Mouse (Mus musculus): ENCODE data around the gene Tbrg1. TPM values are rescaled to one million over a fixed set of nuclear protein-coding genes. Genes with fewer than 3 reads are reported as not detected.

Gene Tbrg1
- polyA plus RNA-seq, 1 experiment from 2014 or later = 46.7 TPM

- Histone ChIP-seq H3K4me3 (ENCODE audit: low read depth, low read length) (no peak overlapping the region), H3K27me3 (ENCODE audit: control insufficient read depth, insufficient read depth, low read depth, low read length) (no peaks in the 10 kb centered on the region), H3K4me1 (ENCODE audit: control insufficient read depth, low read depth, low read length) (no peaks in the 10 kb centered on the region; the same call in 1 of the 2 replicates), H3K9ac (ENCODE audit: low read depth, low read length) (no peak overlapping the region), H3K36me3 (ENCODE audit: control insufficient read depth, insufficient read depth) (no peaks in the 10 kb centered on the region), H3K27ac (ENCODE audit: low read length) (no peak overlapping the region), H3K9me3 (replicated peaks; ENCODE audit: control insufficient read depth, low read length) (no peaks in the 10 kb centered on the region), H3K4me2 (ENCODE audit: low read depth, low read length) (no peak overlapping the region)
- ATAC-seq (ENCODE audit: low read depth) = peak; percentile 41; the same call in 1 of the 2 replicates
- WGBS (ENCODE audit: insufficient replicate concordance) = 54% methylated on average over 7 of the region's 7 CpGs
These were observed 31.5 kb downstream of the Tbrg1 start for GRCm38 (mm10) chr9:37625641-37626040.

GRCm38 (mm10) chr9:37625129-37625528, 32.0 kb downstream of the Tbrg1 start:
- ATAC-seq (ENCODE audit: low read depth) = no peak
- Histone ChIP-seq H3K9me3 (replicated peaks; ENCODE audit: control insufficient read depth, low read length) (no peaks in the 10 kb centered on the region), H3K36me3 (ENCODE audit: control insufficient read depth, insufficient read depth) (no peaks in the 10 kb centered on the region)

GRCm38 (mm10) chr9:37624502-37624901, 32.6 kb downstream of the Tbrg1 start:
- Histone ChIP-seq H3K4me1 (ENCODE audit: control insufficient read depth, low read depth, low read length) (no peaks in the 10 kb centered on the region; the same call in 1 of the 2 replicates), H3K27me3 (ENCODE audit: control insufficient read depth, insufficient read depth, low read depth, low read length) (no peaks in the 10 kb centered on the region), H3K9ac (ENCODE audit: low read depth, low read length) (no peak overlapping the region), H3K4me2 (ENCODE audit: low read depth, low read length) (no peak overlapping the region), H3K9me3 (replicated peaks; ENCODE audit: control insufficient read depth, low read length) (no peaks in the 10 kb centered on the region), H3K4me3 (ENCODE audit: low read depth, low read length) (no peak overlapping the region), H3K36me3 (ENCODE audit: control insufficient read depth, insufficient read depth) (no peaks in the 10 kb centered on the region), H3K27ac (ENCODE audit: low read length) (no peak overlapping the region)
- 53% methylated on average over 1 of the region's 1 CpGs for WGBS (ENCODE audit: insufficient replicate concordance)
- no peak for ATAC-seq (ENCODE audit: low read depth)

More at GRCm38 (mm10) chr9:37625129-37625528, 32.0 kb downstream of the Tbrg1 start:
- Histone ChIP-seq H3K27ac (ENCODE audit: low read length) (no peak overlapping the region), H3K27me3 (ENCODE audit: control insufficient read depth, insufficient read depth, low read depth, low read length) (no peaks in the 10 kb centered on the region), H3K4me3 (ENCODE audit: low read depth, low read length) (no peak overlapping the region), H3K4me2 (ENCODE audit: low read depth, low read length) (no peak overlapping the region), H3K9ac (ENCODE audit: low read depth, low read length) (no peak overlapping the region), H3K4me1 (ENCODE audit: control insufficient read depth, low read depth, low read length) (no peaks in the 10 kb centered on the region; the same call in 1 of the 2 replicates)
- 71% methylated on average over 3 of the region's 3 CpGs for WGBS (ENCODE audit: insufficient replicate concordance)

- 59% methylated on average over 3 of the region's 3 CpGs for WGBS (ENCODE audit: insufficient replicate concordance)
These were observed 33.1 kb downstream of the Tbrg1 start for GRCm38 (mm10) chr9:37623981-37624380.

DNA sequence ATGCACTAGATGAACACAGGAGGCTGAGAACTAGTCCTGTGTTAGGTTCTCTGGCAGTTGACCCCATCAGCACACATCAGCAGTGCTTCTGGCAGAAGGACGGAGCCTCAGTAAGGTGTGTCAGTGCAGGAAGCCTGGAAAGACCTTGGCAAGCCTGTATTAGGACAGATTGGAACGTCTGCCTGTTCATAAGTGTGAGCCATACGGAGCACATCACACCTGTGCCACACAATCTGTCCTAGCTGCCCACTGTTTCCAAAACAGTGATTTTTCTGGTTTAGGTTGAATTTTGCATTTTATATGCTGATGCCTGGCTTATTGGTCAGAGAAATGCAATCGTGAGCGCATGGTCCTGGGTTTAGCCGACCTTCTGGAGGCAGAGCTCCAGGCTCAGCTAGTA, 35.8 kb downstream of the Tbrg1 start:
- Histone ChIP-seq H3K4me3 (ENCODE audit: low read depth, low read length) (no peak overlapping the region), H3K27me3 (ENCODE audit: control insufficient read depth, insufficient read depth, low read depth, low read length) (no peaks in the 10 kb centered on the region), H3K4me1 (ENCODE audit: control insufficient read depth, low read depth, low read length) (no peaks in the 10 kb centered on the region; the same call in 1 of the 2 replicates), H3K9ac (ENCODE audit: low read depth, low read length) (no peak overlapping the region), H3K4me2 (ENCODE audit: low read depth, low read length) (no peak overlapping the region), H3K36me3 (ENCODE audit: control insufficient read depth, insufficient read depth) (no peaks in the 10 kb centered on the region), H3K27ac (ENCODE audit: low read length) (no peak overlapping the region), H3K9me3 (replicated peaks; ENCODE audit: control insufficient read depth, low read length) (no peaks in the 10 kb centered on the region)
- 80% methylated on average over 6 of the region's 6 CpGs for WGBS (ENCODE audit: insufficient replicate concordance)
- no peak for ATAC-seq (ENCODE audit: low read depth)

More at GRCm38 (mm10) chr9:37623981-37624380, 33.1 kb downstream of the Tbrg1 start:
- H3K9ac ChIP-seq (ENCODE audit: low read depth, low read length) = no peak overlapping the region
- H3K36me3 ChIP-seq (ENCODE audit: control insufficient read depth, insufficient read depth) = no peaks in the 10 kb centered on the region
- H3K4me2 ChIP-seq (ENCODE audit: low read depth, low read length) = no peak overlapping the region
- H3K4me1 ChIP-seq (ENCODE audit: control insufficient read depth, low read depth, low read length) = no peaks in the 10 kb centered on the region; the same call in 1 of the 2 replicates
- no peaks in the 10 kb centered on the region for H3K9me3 ChIP-seq (replicated peaks; ENCODE audit: control insufficient read depth, low read length)
- H3K4me3 ChIP-seq (ENCODE audit: low read depth, low read length) = no peak overlapping the region
- no peak overlapping the region for H3K27ac ChIP-seq (ENCODE audit: low read length)
- no peak for ATAC-seq (ENCODE audit: low read depth)
- no peaks in the 10 kb centered on the region for H3K27me3 ChIP-seq (ENCODE audit: control insufficient read depth, insufficient read depth, low read depth, low read length)

DNA sequence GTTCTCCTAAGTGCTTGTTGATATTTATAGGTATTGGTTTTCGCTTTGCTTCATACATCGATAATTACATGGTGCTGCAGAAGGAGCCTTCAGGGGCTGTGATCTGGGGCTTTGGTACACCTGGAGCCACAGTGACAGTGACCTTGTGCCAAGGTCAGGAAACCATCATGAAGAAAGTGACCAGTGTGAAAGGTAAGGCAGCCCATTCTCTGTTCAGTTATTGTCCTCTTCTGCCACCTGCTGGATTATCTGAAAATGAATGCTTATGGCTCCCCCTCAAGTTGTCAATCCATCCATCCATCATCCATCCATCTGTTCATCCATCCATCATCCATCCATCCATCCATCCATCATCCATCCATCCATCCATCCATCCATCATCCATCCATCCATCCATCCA, 40.3 kb downstream of the Tbrg1 start:
- Histone ChIP-seq H3K4me2 (ENCODE audit: low read depth, low read length) (no peak overlapping the region), H3K4me1 (ENCODE audit: control insufficient read depth, low read depth, low read length) (peaks cover 12% of the 10 kb centered on the region), H3K9ac (ENCODE audit: low read depth, low read length) (no peak overlapping the region), H3K4me3 (ENCODE audit: low read depth, low read length) (no peak overlapping the region), H3K36me3 (ENCODE audit: control insufficient read depth, insufficient read depth) (no peaks in the 10 kb centered on the region), H3K9me3 (replicated peaks; ENCODE audit: control insufficient read depth, low read length) (no peaks in the 10 kb centered on the region), H3K27ac (ENCODE audit: low read length) (no peak overlapping the region), H3K27me3 (ENCODE audit: control insufficient read depth, insufficient read depth, low read depth, low read length) (no peaks in the 10 kb centered on the region)
- 54% methylated on average over 2 of the region's 2 CpGs for WGBS (ENCODE audit: insufficient replicate concordance)
- ATAC-seq (ENCODE audit: low read depth) = no peak

DNA sequence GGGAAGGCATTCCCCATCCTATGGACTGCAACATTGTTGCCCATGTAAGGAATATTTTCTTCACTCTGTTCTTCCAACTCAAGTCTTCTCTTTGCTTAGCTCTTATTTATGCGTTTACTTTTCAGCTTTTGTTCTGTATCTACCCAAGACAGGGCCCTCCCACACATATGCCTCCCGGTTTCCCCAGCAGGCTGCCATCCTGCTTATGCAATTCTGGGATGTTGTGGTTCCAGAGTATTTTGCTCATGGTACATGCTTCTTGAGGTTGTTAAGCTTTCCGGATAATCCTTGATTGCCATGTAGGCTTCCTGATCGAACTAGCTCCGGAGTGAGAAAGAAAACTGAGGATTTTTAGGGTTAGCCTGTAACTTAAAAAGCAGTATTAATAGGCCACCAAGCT, 41.9 kb downstream of the Tbrg1 start:
- Histone ChIP-seq H3K9me3 (replicated peaks; ENCODE audit: control insufficient read depth, low read length) (no peaks in the 10 kb centered on the region), H3K4me2 (ENCODE audit: low read depth, low read length) (no peak overlapping the region), H3K27me3 (ENCODE audit: control insufficient read depth, insufficient read depth, low read depth, low read length) (no peaks in the 10 kb centered on the region), H3K27ac (ENCODE audit: low read length) (no peak overlapping the region), H3K36me3 (ENCODE audit: control insufficient read depth, insufficient read depth) (no peaks in the 10 kb centered on the region), H3K4me3 (ENCODE audit: low read depth, low read length) (no peak overlapping the region), H3K9ac (ENCODE audit: low read depth, low read length) (no peak overlapping the region), H3K4me1 (ENCODE audit: control insufficient read depth, low read depth, low read length) (peaks cover 12% of the 10 kb centered on the region)
- ATAC-seq (ENCODE audit: low read depth) = no peak
- WGBS (ENCODE audit: insufficient replicate concordance) = 71% methylated on average over 5 of the region's 5 CpGs

DNA sequence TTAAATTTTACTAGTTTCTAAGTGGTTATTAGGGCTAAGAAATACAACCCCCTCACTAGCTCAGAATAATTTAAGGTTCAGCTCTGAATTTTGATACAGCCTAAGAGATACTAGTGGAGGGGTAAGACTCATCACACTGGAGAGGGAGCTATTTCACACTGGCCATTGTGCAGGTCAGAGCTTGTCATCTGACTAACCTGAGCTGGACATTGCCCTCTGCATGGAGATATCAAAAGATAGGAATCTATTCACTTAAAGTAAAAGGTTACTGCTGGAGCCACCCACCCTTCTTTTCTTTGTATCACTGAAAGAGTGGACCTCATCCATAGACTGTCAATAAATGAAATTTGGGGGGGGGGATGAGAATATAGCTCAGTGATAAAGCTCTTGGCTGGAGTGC, 42.8 kb downstream of the Tbrg1 start:
- peaks cover 12% of the 10 kb centered on the region for H3K4me1 ChIP-seq (ENCODE audit: control insufficient read depth, low read depth, low read length)
- no peaks in the 10 kb centered on the region for H3K9me3 ChIP-seq (replicated peaks; ENCODE audit: control insufficient read depth, low read length)
- no peaks in the 10 kb centered on the region for H3K36me3 ChIP-seq (ENCODE audit: control insufficient read depth, insufficient read depth)
- no peak for ATAC-seq (ENCODE audit: low read depth)
- no peak overlapping the region; the same call in 1 of the 2 replicates for H3K4me3 ChIP-seq (ENCODE audit: low read depth, low read length)
- H3K27me3 ChIP-seq (ENCODE audit: control insufficient read depth, insufficient read depth, low read depth, low read length) = no peaks in the 10 kb centered on the region
- H3K27ac ChIP-seq (ENCODE audit: low read length) = no peak overlapping the region
- peak overlapping the region; percentile 75 for H3K4me2 ChIP-seq (ENCODE audit: low read depth, low read length)
- H3K9ac ChIP-seq (ENCODE audit: low read depth, low read length) = no peak overlapping the region

DNA sequence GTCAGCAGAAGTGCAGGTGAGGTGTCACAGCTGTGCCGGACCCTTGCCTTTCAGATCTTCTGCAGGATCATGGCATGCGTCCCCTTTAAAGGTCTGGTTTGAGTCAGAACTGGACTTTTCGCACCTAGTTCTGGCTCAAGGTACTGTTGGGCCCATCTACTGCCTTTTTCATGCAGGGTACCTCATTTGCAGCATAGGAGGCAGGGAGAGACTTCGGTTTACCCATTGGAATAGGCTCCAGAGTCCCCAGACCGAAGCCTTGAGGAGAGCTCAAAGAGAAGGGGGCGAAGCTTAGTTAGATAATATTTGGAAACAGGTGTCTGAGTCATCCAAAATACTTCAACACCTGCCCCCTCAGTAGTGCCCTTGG, 43.2 kb downstream of the Tbrg1 start:
- Histone ChIP-seq H3K36me3 (ENCODE audit: control insufficient read depth, insufficient read depth) (no peaks in the 10 kb centered on the region), H3K9ac (ENCODE audit: low read depth, low read length) (peak overlapping the region; percentile 44), H3K4me2 (ENCODE audit: low read depth, low read length) (peak overlapping the region; percentile 75), H3K27ac (ENCODE audit: low read length) (peak overlapping the region; percentile 18; the same call in 1 of the 2 replicates), H3K4me1 (ENCODE audit: control insufficient read depth, low read depth, low read length) (peaks cover 12% of the 10 kb centered on the region), H3K9me3 (replicated peaks; ENCODE audit: control insufficient read depth, low read length) (no peaks in the 10 kb centered on the region), H3K27me3 (ENCODE audit: control insufficient read depth, insufficient read depth, low read depth, low read length) (no peaks in the 10 kb centered on the region), H3K4me3 (ENCODE audit: low read depth, low read length) (peak overlapping the region; percentile 73)
- ATAC-seq (ENCODE audit: low read depth) = no peak
- WGBS (ENCODE audit: insufficient replicate concordance) = 22% methylated on average over 6 of the region's 6 CpGs

Measured in liver, embryonic 16.5 days (tissue).